Mouse (Mus musculus) intestine, embryonic 15.5 days (tissue): Measurements from ENCODE around the gene Baiap2l2. TPM values are rescaled to one million over a fixed set of nuclear protein-coding genes. Genes with fewer than 3 reads are reported as not detected.
"Not testable (repeated sequence)": the region's sequence is repeated elsewhere in the genome, so short reads cannot be mapped to it uniquely, and the experiment has no call there.

Source experiments
- ATAC-seq: fragments of 200-750 bp; cut with Nextera tagmentation; 2 replicates; pipeline ENCODE4 v1.8.0; 2017; ENCODE audit warnings: moderate TSS enrichment, moderate library complexity
- H3K27ac ChIP-seq: fragments of 300-500 bp; sonication (generic); 2 replicates; pipeline ENCODE4 v1.5.1; 2015; ENCODE audit warnings: mild to moderate bottlenecking, inconsistent platforms
- H3K27me3 ChIP-seq: fragments of 300-500 bp; sonication (generic); replicated peaks from 2 replicates; pipeline ENCODE4 v1.6.1; 2015; ENCODE audit warnings: inconsistent platforms
- H3K36me3 ChIP-seq: fragments of 300-500 bp; sonication (generic); 2 replicates; pipeline ENCODE4 v1.6.1; 2015; ENCODE audit warnings: inconsistent platforms
- H3K4me1 ChIP-seq: fragments of 300-500 bp; sonication (generic); replicated peaks from 2 replicates; pipeline ENCODE4 v1.6.1; 2015; ENCODE audit warnings: inconsistent platforms
- H3K4me2 ChIP-seq: fragments of 300-500 bp; sonication (generic); replicated peaks from 2 replicates; pipeline ENCODE4 v1.6.1; 2015; ENCODE audit warnings: mild to moderate bottlenecking, inconsistent platforms
- H3K4me3 ChIP-seq: fragments of 300-500 bp; sonication (generic); replicated peaks from 2 replicates; pipeline ENCODE4 v1.5.1; 2015; ENCODE audit warnings: inconsistent platforms
- H3K9ac ChIP-seq: fragments of 300-500 bp; sonication (generic); 2 replicates; pipeline ENCODE4 v1.6.1; 2015; ENCODE audit warnings: inconsistent platforms
- H3K9me3 ChIP-seq: fragments of 300-500 bp; sonication (generic); 2 replicates; pipeline ENCODE4 v1.6.1; 2016; ENCODE audit warnings: inconsistent platforms
- WGBS: fragments of 180-500 bp; shearing (Covaris S2); methylation state at CpG from one replicate; pipeline ENCODE4 v1.1.7; 2015; 5-methylcytosine and 5-hydroxymethylcytosine counted together
- polyA plus RNA-seq: library from polyadenylated mRNA; unstranded; fragments of >200 nt; fragmentation: Nextera tagmentation; extraction: Ambion mirVana; gene quantifications from 2 replicates; pipeline ENCODE4 v1.2.1, GENCODE M21; 2015

The Baiap2l2 gene
- polyA plus RNA-seq, 1 experiment from 2014 or later: 12.3 TPM

GRCm38 (mm10) chr15:79225780-79226179 lies 59.6 kb downstream of the Baiap2l2 start:
- WGBS: 64% methylated on average over 2 of the region's 2 CpGs
- H3K9ac ChIP-seq, H3K9me3 ChIP-seq, H3K36me3 ChIP-seq, H3K27me3 ChIP-seq, H3K4me3 ChIP-seq, H3K4me1 ChIP-seq, H3K27ac ChIP-seq, H3K4me2 ChIP-seq, ATAC-seq: not testable (repeated sequence)

- no peaks in the 10 kb centered on the region for H3K9me3 ChIP-seq
- H3K4me1 ChIP-seq: peaks cover 5% of the 10 kb centered on the region; the same call in 1 of the 2 replicates
- no peaks in the 10 kb centered on the region for H3K36me3 ChIP-seq
- H3K9ac ChIP-seq: no peak overlapping the region
- H3K27ac ChIP-seq: no peak overlapping the region
- H3K4me3 ChIP-seq: no peak overlapping the region
- no peak overlapping the region for H3K4me2 ChIP-seq
- ATAC-seq: peak; percentile 38; the same call in 1 of the 2 replicates
- WGBS: 10% methylated on average over 5 of the region's 5 CpGs
- no peaks in the 10 kb centered on the region for H3K27me3 ChIP-seq
These were observed 60.7 kb downstream of the Baiap2l2 start for GRCm38 (mm10) chr15:79224685-79225084.

- no peak overlapping the region for H3K4me2 ChIP-seq
- H3K27ac ChIP-seq: no peak overlapping the region
- no peaks in the 10 kb centered on the region for H3K9me3 ChIP-seq
- no peak overlapping the region for H3K9ac ChIP-seq
- no peaks in the 10 kb centered on the region for H3K36me3 ChIP-seq
- ATAC-seq: no peak
- no peaks in the 10 kb centered on the region for H3K27me3 ChIP-seq
- H3K4me1 ChIP-seq: 0 out of 2 replicates have a peak, but pooled peaks cover 2% of the 10 kb centered on the region
- WGBS: 10% methylated on average over 5 of the region's 5 CpGs
- H3K4me3 ChIP-seq: no peak overlapping the region
These were observed 61.7 kb downstream of the Baiap2l2 start for GRCm38 (mm10) chr15:79223641-79224040.

- Histone ChIP-seq H3K9me3 (no peaks in the 10 kb centered on the region), H3K36me3 (no peaks in the 10 kb centered on the region), H3K27ac (no peak overlapping the region), H3K4me1 (0 out of 2 replicates have a peak, but pooled peaks cover 1% of the 10 kb centered on the region), H3K4me3 (no peak overlapping the region), H3K27me3 (no peaks in the 10 kb centered on the region), H3K9ac (no peak overlapping the region), H3K4me2 (no peak overlapping the region)
- no peak for ATAC-seq
- WGBS: 8% methylated on average over 1 of the region's 1 CpGs
These were observed 65.8 kb downstream of the Baiap2l2 start for GRCm38 (mm10) chr15:79219572-79219971.

- Histone ChIP-seq H3K4me3 (no peak overlapping the region), H3K9ac (no peak overlapping the region), H3K27ac (no peak overlapping the region), H3K36me3 (no peaks in the 10 kb centered on the region), H3K4me2 (no peak overlapping the region), H3K9me3 (no peaks in the 10 kb centered on the region), H3K27me3 (no peaks in the 10 kb centered on the region), H3K4me1 (no peaks in the 10 kb centered on the region)
- ATAC-seq: no peak
- 50% methylated on average over 3 of the region's 3 CpGs for WGBS
These were observed 69.1 kb downstream of the Baiap2l2 start for GRCm38 (mm10) chr15:79216191-79216590.

GRCm38 (mm10) chr15:79213591-79213990 lies 71.7 kb downstream of the Baiap2l2 start:
- no peaks in the 10 kb centered on the region for H3K36me3 ChIP-seq
- 72% methylated on average over 6 of the region's 6 CpGs for WGBS
- no peak overlapping the region for H3K4me2 ChIP-seq
- H3K27ac ChIP-seq: no peak overlapping the region
- no peak overlapping the region for H3K9ac ChIP-seq
- H3K27me3 ChIP-seq: no peaks in the 10 kb centered on the region
- no peak overlapping the region for H3K4me3 ChIP-seq
- no peak for ATAC-seq
- no peaks in the 10 kb centered on the region for H3K4me1 ChIP-seq
- H3K9me3 ChIP-seq: no peaks in the 10 kb centered on the region

- peak; percentile 56 for ATAC-seq
- H3K27ac ChIP-seq: no peak overlapping the region
- no peaks in the 10 kb centered on the region for H3K27me3 ChIP-seq
- WGBS: 81% methylated on average over 26 of the region's 26 CpGs
- H3K9ac ChIP-seq: no peak overlapping the region
- no peaks in the 10 kb centered on the region for H3K9me3 ChIP-seq
- H3K36me3 ChIP-seq: no peaks in the 10 kb centered on the region
- H3K4me3 ChIP-seq: no peak overlapping the region
- no peak overlapping the region for H3K4me2 ChIP-seq
- H3K4me1 ChIP-seq: no peaks in the 10 kb centered on the region
These were observed 72.4 kb downstream of the Baiap2l2 start for GRCm38 (mm10) chr15:79212750-79213446.

- no peak overlapping the region for H3K4me2 ChIP-seq
- 64% methylated on average over 2 of the region's 2 CpGs for WGBS
- no peak overlapping the region for H3K4me3 ChIP-seq
- H3K36me3 ChIP-seq: no peaks in the 10 kb centered on the region
- no peaks in the 10 kb centered on the region for H3K27me3 ChIP-seq
- no peaks in the 10 kb centered on the region for H3K9me3 ChIP-seq
- ATAC-seq: no peak
- H3K9ac ChIP-seq: no peak overlapping the region
- no peak overlapping the region for H3K27ac ChIP-seq
- H3K4me1 ChIP-seq: no peaks in the 10 kb centered on the region
These were observed 75.0 kb downstream of the Baiap2l2 start for GRCm38 (mm10) chr15:79210357-79210756.

GRCm38 (mm10) chr15:79208758-79209439 lies 76.4 kb downstream of the Baiap2l2 start:
- no peak for ATAC-seq
- H3K27ac ChIP-seq: no peak overlapping the region

GRCm38 (mm10) chr15:79208211-79208610 lies 77.1 kb downstream of the Baiap2l2 start:
- Histone ChIP-seq H3K9ac (no peak overlapping the region), H3K27ac (no peak overlapping the region), H3K36me3 (no peaks in the 10 kb centered on the region), H3K4me1 (no peaks in the 10 kb centered on the region), H3K4me2 (no peak overlapping the region), H3K27me3 (no peaks in the 10 kb centered on the region), H3K9me3 (no peaks in the 10 kb centered on the region), H3K4me3 (no peak overlapping the region)
- ATAC-seq: no peak
- 68% methylated on average over 6 of the region's 6 CpGs for WGBS

More at GRCm38 (mm10) chr15:79208758-79209439, 76.4 kb downstream of the Baiap2l2 start:
- Histone ChIP-seq H3K9ac (no peak overlapping the region), H3K9me3 (no peaks in the 10 kb centered on the region), H3K36me3 (no peaks in the 10 kb centered on the region), H3K4me1 (no peaks in the 10 kb centered on the region), H3K27me3 (no peaks in the 10 kb centered on the region), H3K4me3 (no peak overlapping the region), H3K4me2 (no peak overlapping the region)
- WGBS: 65% methylated on average over 27 of the region's 27 CpGs
